Mouse (Mus musculus) small intestine, adult 2 months (tissue): ENCODE measurements at regions not wholly inside any gene's neighbourhood (a gene's known extent, or its start where the extent isn't known, plus 50 kb on each side); places are given as distances from the start of the nearest gene placed in this dataset.

Experiments
- H3K27ac ChIP-seq: fragments of 200-500 bp; 2 replicates; pipeline ENCODE4 v1.5.1; 2012; ENCODE audit warnings: low read depth, low read length, control low read depth, inconsistent platforms; ENCODE audit not compliant: insufficient read depth
- H3K27me3 ChIP-seq: fragments of 200-500 bp; 2 replicates; pipeline ENCODE4 v1.6.1; 2012; ENCODE audit warnings: mild to moderate bottlenecking, moderate library complexity, low read length, inconsistent platforms; ENCODE audit not compliant: control insufficient read depth, insufficient read depth
- H3K36me3 ChIP-seq: fragments of 200-500 bp; 2 replicates; pipeline ENCODE4 v1.6.1; 2012; ENCODE audit warnings: mild to moderate bottlenecking, low read length, control low read depth, inconsistent platforms; ENCODE audit not compliant: control insufficient read depth, insufficient read depth
- H3K4me1 ChIP-seq: fragments of 200-500 bp; 2 replicates; pipeline ENCODE4 v1.6.1; 2012; ENCODE audit warnings: low read length, inconsistent platforms, mixed read lengths; ENCODE audit not compliant: control insufficient read depth, insufficient read depth, insufficient read length
- H3K4me3 ChIP-seq: fragments of 200-500 bp; 2 replicates; pipeline ENCODE4 v1.5.1; 2012; ENCODE audit warnings: low read depth, mild to moderate bottlenecking, control low read depth, inconsistent platforms, low read length, moderate library complexity
- CTCF ChIP-seq: fragments of 200-500 bp; IDR thresholded peaks from 2 replicates; pipeline ENCODE4 v1.5.1; 2012; ENCODE audit warnings: low read depth, mild to moderate bottlenecking, control low read depth, inconsistent platforms, low read length, moderate library complexity, mixed read lengths; ENCODE audit not compliant: insufficient replicate concordance, insufficient read length; ENCODE audit errors: extremely low read depth
- POLR2A ChIP-seq: fragments of 200-500 bp; IDR thresholded peaks from 2 replicates; pipeline ENCODE4 v1.6.1; 2012; ENCODE audit warnings: low read depth, mild to moderate bottlenecking, control low read depth, inconsistent platforms, low read length, moderate library complexity
- WGBS: fragments of 180-500 bp; shearing (Covaris S2); methylation state at CpG from one replicate; pipeline ENCODE4 v1.1.7; 2018; 5-methylcytosine and 5-hydroxymethylcytosine counted together

DNA sequence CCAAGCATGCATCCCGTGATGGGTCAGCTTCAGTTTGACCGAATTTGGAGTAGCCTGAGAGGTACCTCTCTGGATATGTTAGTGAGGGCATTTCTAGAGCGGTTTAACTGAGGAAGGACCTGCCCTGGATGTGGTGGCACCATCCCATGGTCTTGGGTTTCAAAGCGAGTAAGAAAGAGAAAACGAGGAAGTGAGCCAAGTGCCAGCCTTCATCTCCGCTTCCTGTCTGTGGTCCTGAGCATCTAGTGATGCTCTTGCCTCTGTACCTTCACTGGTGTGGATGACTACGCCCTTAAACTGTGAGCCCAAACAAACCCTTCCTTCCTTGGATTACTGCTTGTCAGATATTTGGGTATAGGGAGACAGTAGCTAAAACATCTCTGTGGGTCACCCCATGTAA, 72.3 kb upstream of the Plxnc1 start:
- no peaks in the 10 kb centered on the region for H3K27me3 ChIP-seq
- TF ChIP-seq CTCF (no peak), POLR2A (no peak)
- H3K27ac ChIP-seq: no peak overlapping the region
- no peaks in the 10 kb centered on the region for H3K36me3 ChIP-seq
- H3K4me3 ChIP-seq: no peak overlapping the region
- no peaks in the 10 kb centered on the region for H3K4me1 ChIP-seq
- 86% methylated on average over 7 of the region's 7 CpGs for WGBS

DNA sequence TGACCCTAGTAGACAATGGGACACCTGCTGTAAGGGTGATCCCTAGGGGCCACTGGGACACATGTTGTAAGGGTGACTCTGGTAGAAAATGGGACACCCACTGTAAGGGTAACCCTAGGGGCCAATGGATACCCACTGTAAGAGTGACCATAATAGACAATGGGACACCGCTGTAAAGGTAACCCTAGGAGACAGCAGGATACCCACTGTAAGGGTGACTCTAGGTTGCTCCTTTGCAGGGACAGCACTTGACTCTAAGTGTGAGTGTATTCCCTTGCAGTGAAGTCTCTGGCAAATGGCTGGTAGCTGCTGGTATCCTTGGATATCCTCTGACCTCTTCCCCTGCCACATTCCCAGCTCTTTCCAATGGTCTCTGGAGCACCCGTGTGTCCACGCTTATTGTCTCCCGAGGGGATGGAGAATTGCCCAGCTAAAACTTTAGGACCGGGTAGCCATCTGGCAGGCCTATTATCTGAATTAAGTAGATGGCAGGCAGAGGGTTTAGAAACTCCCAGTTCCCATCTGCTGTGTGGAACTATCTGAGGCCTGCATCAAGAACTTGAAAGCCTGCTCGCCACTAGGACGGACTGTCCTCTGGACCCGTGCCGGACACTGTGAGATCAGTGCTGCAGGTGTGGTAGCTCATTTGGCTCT, 70.8 kb upstream of the Plxnc1 start:
- Histone ChIP-seq H3K36me3 (no peaks in the 10 kb centered on the region), H3K27me3 (no peaks in the 10 kb centered on the region), H3K4me1 (no peaks in the 10 kb centered on the region), H3K4me3 (no peak overlapping the region), H3K27ac (no peak overlapping the region)
- 89% methylated on average over 9 of the region's 9 CpGs for WGBS
- TF ChIP-seq CTCF: no peak
- TF ChIP-seq POLR2A: no peak

DNA sequence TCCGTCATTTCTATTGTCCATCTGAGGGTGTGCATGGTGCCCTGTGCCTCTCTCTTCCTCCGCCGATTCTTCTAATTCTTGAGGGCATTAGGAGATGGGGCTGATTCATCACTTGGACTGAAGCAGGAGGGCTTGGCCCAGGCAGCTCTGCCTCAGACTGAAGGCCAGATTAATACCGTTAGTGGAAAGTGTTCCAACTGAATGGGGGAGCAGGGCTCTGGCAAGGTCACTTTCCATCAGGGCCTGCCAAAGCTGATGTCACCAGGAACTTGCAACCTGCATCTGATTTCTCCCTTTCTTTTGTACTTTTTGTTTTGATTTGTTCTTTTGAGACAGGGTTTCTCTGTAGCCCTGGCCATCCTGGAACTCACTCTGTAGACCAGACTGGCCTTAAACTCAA, 69.3 kb upstream of the Plxnc1 start:
- Histone ChIP-seq H3K27me3 (no peaks in the 10 kb centered on the region), H3K4me1 (no peaks in the 10 kb centered on the region), H3K36me3 (no peaks in the 10 kb centered on the region), H3K27ac (no peak overlapping the region), H3K4me3 (no peak overlapping the region)
- TF ChIP-seq CTCF (no peak), POLR2A (no peak)
- WGBS: 65% methylated on average over 4 of the region's 4 CpGs

DNA sequence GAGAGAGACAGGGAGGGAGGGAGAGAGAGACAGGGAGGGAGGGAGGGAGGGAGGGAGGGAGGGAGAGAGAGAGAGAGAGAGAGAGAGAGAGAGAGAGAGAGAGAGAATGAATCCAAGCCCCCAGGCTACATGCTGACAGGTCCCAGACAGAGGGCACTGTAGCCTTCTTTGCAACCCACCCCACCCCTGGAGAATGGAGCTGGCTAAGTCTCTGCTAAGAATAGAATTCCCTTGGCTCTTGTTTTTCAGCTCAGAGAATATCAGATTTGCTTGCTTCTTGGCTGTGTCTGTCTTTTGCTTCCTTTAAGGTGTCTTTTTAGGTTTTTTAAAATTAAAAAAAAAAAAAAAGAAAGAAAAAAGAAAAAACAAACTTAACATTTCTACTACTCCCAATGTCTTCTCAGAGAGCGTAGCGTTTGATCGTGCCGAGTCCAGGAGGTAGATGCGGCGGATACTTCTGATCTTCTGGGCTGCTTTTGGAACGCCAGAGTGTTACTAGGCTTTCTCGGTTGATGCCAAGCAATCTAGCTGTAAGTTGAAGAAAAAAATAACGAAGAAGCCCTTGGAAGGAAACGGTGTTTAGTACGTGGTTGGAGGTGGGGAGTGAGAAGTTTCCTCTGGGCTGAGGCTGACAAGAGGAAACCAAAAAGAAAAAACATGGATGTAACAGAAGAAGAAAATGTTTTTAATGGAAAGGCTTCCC, 68.7 kb upstream of the Plxnc1 start:
- 86% methylated on average over 11 of the region's 11 CpGs for WGBS
- Histone ChIP-seq H3K4me1 (no peaks in the 10 kb centered on the region), H3K4me3 (no peak overlapping the region), H3K27ac (no peak overlapping the region), H3K36me3 (no peaks in the 10 kb centered on the region), H3K27me3 (no peaks in the 10 kb centered on the region)
- TF ChIP-seq POLR2A (no peak), CTCF (no peak)

DNA sequence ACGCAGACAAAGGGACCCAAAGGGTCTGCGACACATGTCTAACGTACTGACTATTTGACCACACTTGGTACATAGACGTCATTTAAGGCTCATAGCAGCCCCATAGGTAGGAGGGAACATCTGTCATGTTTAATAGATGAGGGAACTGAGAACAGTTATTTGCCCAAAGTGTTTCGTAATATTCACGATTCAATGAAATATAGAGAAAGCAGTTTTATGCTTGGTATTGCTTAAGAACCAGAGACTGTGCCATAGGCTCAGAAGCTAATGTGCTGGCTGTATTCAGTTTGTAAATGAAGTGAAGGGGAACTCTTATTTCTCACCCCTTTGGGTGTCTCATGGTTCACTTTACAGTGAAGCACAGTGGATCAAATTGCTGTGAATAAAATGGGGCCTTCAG, 65.7 kb upstream of the Plxnc1 start:
- WGBS: 88% methylated on average over 6 of the region's 6 CpGs
- no peak overlapping the region for H3K27ac ChIP-seq
- no peak overlapping the region for H3K4me3 ChIP-seq
- H3K27me3 ChIP-seq: no peaks in the 10 kb centered on the region
- no peak for TF ChIP-seq CTCF
- TF ChIP-seq POLR2A: no peak
- no peaks in the 10 kb centered on the region for H3K36me3 ChIP-seq
- no peaks in the 10 kb centered on the region for H3K4me1 ChIP-seq

DNA sequence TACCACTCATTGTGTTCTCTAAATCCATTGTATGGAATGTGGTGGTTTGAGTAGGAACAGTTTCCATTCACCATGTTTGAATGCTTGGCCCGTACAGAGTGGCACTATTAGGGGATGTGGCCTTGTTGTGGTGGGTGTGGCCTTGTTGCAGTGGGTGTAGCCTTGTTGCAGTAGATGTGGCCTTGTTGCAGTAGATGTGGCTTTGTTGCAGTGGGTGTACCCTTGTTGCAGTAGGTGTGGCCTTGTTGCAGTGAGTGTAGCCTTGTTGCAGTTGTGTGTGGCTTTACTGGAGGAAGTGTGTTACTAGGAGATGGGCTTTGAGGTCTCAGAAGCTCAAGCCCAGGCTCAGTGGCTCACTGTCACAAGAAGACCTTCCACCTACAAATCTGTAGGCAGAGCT, 64.4 kb upstream of the Plxnc1 start:
- 80% methylated on average over 1 of the region's 1 CpGs for WGBS
- H3K4me3 ChIP-seq: no peak overlapping the region
- H3K27ac ChIP-seq: no peak overlapping the region
- no peaks in the 10 kb centered on the region for H3K27me3 ChIP-seq
- no peak for TF ChIP-seq POLR2A
- TF ChIP-seq CTCF: no peak
- no peaks in the 10 kb centered on the region for H3K36me3 ChIP-seq
- no peaks in the 10 kb centered on the region for H3K4me1 ChIP-seq

DNA sequence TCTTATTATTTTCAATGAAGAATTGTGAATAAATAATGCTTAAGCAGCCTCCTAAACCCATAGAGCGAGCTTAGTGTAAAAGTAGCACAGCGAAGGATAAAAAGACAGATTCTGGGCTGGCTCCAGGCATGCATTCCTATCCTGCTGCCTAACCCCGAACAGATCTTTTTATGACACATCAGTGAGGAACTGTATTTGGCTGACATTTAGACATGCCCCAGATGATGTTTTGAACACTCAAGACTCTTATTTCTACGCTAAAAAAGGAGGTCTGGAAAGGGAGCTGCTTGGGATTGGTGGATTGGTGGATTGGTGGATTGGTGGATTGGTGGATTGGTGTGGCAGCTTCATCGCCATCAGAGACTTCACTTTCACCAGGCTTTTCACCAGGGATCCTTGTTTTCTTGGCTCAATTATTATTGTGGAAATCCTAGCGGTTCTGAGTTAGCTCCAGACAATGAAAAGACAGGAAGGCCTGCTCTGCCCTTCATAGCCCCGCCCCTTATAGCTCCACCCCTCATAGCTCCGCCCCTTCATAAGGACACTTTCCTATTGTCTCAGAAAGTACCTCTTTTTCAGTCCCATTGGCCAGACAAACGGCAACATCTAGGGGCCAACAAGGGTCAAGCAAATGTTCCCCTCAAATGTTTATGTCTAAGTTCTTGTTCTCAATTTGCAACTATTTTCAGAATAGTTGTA, 59.6 kb upstream of the Plxnc1 start:
- Histone ChIP-seq H3K36me3 (no peaks in the 10 kb centered on the region), H3K27me3 (no peaks in the 10 kb centered on the region), H3K4me3 (no peak overlapping the region), H3K4me1 (no peaks in the 10 kb centered on the region), H3K27ac (0 out of 2 replicates have a peak overlapping the region, but pooled peaks have one; percentile 7)
- 70% methylated on average over 9 of the region's 9 CpGs for WGBS
- TF ChIP-seq CTCF: no peak
- no peak for TF ChIP-seq POLR2A
